Mouse (Mus musculus) erythroblast, embryonic 14.5 days (primary cell): Measurements from ENCODE around the gene Ermap.

Experiments
- GATA1 ChIP-seq: IDR thresholded peaks from 2 replicates; pipeline ENCODE4 v1.6.1; 2012; ENCODE audit warnings: low read length, inconsistent platforms, mixed read lengths
- TAL1 ChIP-seq: IDR thresholded peaks from 3 replicates; pipeline ENCODE4 v1.6.1; 2012; ENCODE audit warnings: low read length, inconsistent platforms, mixed read lengths

GRCm38 (mm10) chr4:119167068-119167467 is 22.7 kb downstream of the Ermap start:
- TF ChIP-seq TAL1 (no peak), GATA1 (no peak)
